Mouse (Mus musculus) heart, postnatal 25 days (tissue): ENCODE results near the gene Kctd19. TPM values are rescaled to one million over a fixed set of nuclear protein-coding genes. Genes with fewer than 3 reads are reported as not detected.

ENCODE experiments used
- DNase-seq: peaks from one replicate; pipeline ENCODE4 v3.0.0; 2022; ENCODE audit warnings: low spot score
- intact Hi-C: fragments of 180-260 bp; cut with DNase I; formaldehyde crosslinking; loops from one replicate; pipeline ENCODE4 v1.15.1; 2025
- total RNA-seq, 2 experiments: library from RNA; stranded (reverse); gene quantifications; 2 replicates each; pipeline ENCODE4 v1.2.3; 2021

The Kctd19 gene
- total RNA-seq, 2 experiments from 2014 or later: 0.44 TPM; not detected in 1

- intact Hi-C loops: no loop called here
- no peak for DNase-seq
Observed at GRCm38 (mm10) chr8:105431743-105432515, 18.6 kb upstream of the Kctd19 start.

- no peak for DNase-seq
- intact Hi-C loops: no loop called here
Observed at GRCm38 (mm10) chr8:105426878-105427277, 13.6 kb upstream of the Kctd19 start.

DNA sequence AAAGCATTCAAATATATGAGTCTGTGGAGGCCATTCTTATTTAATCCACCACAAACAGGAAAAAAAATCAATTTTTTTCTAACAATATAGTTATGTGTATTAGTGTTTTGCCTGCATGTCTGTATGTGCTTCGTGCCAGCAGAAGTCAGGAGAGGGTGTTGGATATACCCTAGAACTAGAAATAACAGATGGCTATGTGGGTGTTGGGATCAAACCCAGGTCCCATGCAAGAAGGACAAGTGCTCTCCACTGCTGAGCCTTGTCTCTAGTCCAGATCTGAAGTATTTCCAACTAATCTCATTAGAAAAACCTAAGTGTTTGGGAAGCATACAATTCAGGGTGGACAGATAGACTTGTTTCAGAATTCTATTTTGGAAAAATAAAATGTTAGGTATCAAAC is 8.7 kb upstream of the Kctd19 start:
- intact Hi-C loops: no loop called here
- DNase-seq: no peak

DNA sequence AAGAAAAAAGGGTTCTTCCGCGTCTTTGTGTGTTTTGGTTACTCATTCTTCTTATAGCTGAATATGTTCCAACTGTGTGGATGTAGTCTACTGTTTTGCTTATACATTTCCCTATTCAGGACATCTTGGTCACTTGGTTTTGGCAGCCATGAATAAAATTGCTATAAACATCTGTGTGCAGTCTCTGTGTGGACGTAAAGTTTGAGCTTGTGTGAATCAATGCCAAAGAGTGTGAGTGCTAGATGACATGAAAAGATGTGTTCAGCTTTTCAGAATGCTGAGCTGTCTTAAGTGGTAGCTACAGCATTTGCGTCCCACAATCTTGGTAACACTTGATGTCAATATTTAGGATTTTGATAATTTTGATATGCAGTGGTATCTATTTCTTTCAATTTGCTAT is 6.5 kb upstream of the Kctd19 start:
- intact Hi-C loops: no loop called here
- no peak for DNase-seq

DNA sequence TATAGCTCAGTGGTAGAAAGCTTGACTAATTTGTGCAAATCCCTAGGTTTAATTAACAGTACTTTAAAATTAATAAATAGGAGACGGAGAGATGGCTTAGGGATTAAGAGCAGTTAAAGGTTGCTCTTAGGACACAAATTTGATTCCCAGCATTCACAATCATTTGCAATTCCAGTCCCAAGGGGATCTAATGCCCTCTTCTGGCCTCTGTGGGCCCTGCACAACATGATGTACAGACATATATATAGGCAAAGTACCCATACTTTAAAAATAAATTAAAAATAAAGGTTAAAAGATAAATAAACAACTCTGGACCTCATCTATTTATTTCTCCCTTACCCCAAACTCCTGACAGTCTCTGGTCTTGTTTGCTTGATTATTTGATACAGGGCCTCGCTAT is 5.7 kb upstream of the Kctd19 start:
- no peak for DNase-seq
- intact Hi-C loops: no loop called here

- DNase-seq: no peak
- intact Hi-C loops: no loop called here
Observed at GRCm38 (mm10) chr8:105409947-105410346, 3.4 kb downstream of the Kctd19 start.

- DNase-seq: no peak
- intact Hi-C loops: no loop called here
Observed at GRCm38 (mm10) chr8:105408331-105408730, 5.0 kb downstream of the Kctd19 start.

GRCm38 (mm10) chr8:105406416-105406815 is 6.9 kb downstream of the Kctd19 start:
- no peak for DNase-seq
- intact Hi-C loops: no loop called here

GRCm38 (mm10) chr8:105404496-105404895 is 8.8 kb downstream of the Kctd19 start:
- intact Hi-C loops: no loop called here
- DNase-seq: no peak

DNA sequence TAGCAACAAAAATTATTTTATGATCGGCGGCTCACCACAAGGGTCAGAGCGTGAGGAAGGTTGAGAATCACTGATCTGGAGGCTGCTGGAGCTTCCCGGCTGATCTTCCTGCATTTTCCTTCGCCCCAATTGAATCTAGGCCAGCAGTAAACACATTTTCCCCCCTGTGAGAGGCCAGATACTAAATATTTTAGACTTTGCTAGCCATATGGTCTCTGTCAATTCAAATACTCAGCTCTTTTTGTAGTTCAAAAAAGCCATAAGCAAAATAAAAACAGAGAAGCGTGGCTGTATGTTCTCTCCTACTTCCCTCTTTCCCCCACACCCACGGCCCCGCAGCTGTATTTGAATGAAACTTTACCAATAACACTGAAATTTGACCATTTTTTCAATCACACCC is 9.8 kb downstream of the Kctd19 start:
- DNase-seq: no peak
- intact Hi-C loops: no loop called here

- DNase-seq: no peak
- intact Hi-C loops: no loop called here
Observed at GRCm38 (mm10) chr8:105400016-105400415, 13.3 kb downstream of the Kctd19 start.

GRCm38 (mm10) chr8:105397747-105398146 is 15.6 kb downstream of the Kctd19 start:
- no peak for DNase-seq
- intact Hi-C loops: loop anchor here (2.0 kb wide), 1 partner anchor 39 kb away; no protein-coding TSS in a partner anchor

GRCm38 (mm10) chr8:105393915-105394314 is 19.4 kb downstream of the Kctd19 start:
- no peak for DNase-seq
- intact Hi-C loops: no loop called here

DNA sequence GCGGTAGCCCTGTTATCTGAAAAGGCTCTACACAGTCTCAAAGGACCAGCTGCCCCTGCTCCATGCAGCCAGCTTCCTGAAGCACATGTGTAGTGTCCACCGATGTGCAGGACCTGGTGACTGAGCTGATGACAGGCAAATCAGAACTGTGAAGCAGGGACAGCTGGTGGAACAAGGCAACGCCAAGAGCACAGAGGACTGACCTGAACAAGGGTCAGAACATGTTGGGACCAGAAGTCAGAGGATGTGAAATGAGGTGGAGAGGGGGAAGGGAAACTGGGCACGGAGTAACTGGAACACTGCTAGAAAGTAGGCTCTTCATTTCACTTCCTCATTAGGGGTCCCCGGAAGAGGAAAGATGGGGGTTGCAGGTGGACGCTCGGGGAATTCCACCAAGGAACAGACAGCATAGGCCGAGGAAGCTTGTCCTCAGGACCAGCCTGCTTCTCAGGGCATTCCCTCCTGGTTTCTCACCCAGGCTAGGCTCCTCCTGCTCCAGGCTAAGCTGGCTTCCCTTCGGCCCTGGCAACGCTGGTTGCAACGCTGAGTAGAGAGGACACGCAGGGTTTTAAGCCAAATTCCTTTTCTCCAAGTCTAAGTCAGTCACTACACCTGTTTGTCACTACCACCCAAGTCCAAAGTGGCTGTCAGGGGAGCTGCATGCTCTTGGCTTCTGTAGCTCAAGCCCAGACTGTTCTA is 20.1 kb downstream of the Kctd19 start:
- intact Hi-C loops: no loop called here
- no peak for DNase-seq

DNA sequence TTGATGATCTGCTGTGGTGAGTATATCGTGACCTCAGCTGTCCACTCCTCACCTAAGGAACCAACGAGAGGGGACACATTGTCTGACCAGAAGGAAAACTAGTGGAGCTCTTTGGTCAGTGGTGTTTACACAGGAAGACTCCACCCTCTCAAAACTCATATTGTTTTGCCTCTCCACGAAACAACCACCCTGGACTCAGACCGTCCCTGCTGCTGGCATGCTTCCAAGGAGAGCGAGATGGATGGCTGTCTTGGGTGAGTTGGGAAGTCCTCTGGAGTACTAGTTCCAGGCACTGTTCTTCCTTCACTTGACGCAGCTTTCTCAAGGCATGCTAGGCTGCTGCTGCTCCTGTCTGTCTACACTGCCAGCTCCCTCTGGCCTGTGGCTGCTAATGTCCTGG is 24.2 kb downstream of the Kctd19 start:
- intact Hi-C loops: no loop called here
- DNase-seq: no peak

- DNase-seq: no peak
- intact Hi-C loops: no loop called here
Observed at GRCm38 (mm10) chr8:105387151-105387550, 26.2 kb downstream of the Kctd19 start.

DNA sequence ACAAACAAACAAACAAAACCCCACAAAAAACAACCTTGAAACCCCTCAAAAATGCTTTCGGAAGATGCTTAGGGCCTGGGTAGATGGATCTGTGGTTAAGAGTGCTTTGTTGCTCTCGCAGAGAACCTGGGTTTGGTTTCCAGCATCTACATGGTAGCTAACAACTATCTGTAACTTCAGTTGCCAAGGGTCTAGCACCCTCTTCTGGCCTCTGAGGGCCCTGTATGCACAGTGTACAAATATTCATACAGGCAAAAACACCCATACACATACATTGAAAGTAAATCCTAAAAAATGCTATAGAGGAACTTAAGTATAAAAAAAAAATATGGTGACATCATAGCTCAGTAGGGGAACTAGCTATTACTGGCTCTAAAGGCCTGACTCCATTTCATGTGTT is 29.2 kb downstream of the Kctd19 start:
- intact Hi-C loops: no loop called here
- DNase-seq: no peak

GRCm38 (mm10) chr8:105380308-105380707 is 33.0 kb downstream of the Kctd19 start:
- intact Hi-C loops: no loop called here
- DNase-seq: no peak

DNA sequence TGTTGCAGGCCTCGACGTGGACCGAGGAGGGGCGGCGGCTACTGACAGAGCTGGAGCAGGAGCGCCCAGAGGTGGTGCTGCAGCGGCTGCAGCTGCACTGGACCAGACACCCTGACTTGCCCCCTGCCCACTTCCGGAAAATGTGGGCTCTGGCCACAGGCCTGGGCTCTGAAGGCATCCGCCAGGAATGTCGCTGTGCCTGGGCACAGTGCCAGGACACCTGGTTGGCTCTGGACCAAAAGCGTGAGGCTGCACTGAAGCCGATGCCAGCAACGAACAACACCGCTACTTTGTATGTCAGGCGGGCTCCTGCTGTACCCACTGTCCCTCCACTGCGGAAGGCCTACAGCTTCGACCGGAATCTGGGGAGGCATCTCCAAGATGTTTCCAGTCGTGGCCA is 34.6 kb downstream of the Kctd19 start:
- DNase-seq: no peak
- intact Hi-C loops: no loop called here

DNA sequence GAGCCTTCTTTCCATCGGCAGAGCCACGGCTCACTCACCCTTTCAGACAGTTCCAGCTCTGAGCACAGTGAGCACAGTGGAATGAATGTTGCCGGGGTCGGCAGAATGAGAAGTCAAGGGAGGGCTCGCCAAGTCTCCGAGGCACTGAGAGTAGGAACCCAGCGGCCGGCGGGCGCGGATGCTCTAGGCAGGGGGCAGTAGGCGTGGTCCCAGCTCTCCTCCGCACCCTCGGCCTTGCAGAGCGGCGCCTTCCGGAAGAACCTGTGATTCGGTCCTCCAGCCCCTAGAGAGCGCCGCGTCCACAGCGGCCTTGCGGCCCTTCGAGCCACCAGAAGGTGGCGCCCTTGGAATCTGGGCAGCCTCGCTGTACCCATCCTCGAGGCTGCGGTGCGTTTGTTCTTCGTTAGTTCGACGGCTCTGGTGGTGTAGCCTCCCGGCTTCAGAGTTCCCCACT is 38.8 kb downstream of the Kctd19 start:
- DNase-seq: no peak
- intact Hi-C loops: no loop called here

DNA sequence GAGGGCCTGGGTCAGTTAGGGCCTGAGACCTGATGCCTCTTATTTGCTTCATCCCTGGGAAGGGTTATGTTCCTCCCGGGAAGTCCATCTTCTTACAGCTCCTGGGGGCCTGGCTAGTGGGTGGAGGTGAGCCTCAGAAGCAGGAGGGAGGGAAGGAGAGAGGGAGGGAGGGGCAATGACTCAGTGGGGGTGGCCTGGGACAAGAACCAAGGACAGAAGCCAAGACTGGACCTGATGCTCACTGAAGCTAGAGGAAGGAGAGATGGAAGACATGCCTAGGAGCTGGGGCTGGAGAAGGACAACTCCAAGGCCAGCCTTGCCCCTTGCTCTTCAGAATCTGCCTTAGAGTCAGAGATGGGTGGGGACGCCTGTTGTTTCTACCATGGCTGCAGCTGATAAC is 40.3 kb downstream of the Kctd19 start, which contains the start of gene Plekhg4:
Gene Plekhg4, plus strand, starts transcription at position 243 of the 400 bp plus-strand sequence.
- DNase-seq: no peak
- intact Hi-C loops: no loop called here
